ENCODE assay signal across 8 mouse cellular contexts in genomic region chr16:91314114-91314775, GRCm38 (mm10). TPM values are rescaled to one million over a fixed set of nuclear protein-coding genes. Genes with fewer than 3 reads are reported as not detected.
A peak's percentile ranks its signal among the peaks of the same experiment; 100 is the strongest.
DNase-seq lines count a peak whose midpoint lies in the region; ATAC-seq and TF ChIP-seq lines count a peak whose summit lies in the region.

No protein-coding gene starts in this region.

- peaks cover 78% of the 10 kb centered on the region for H3K27me3 ChIP-seq in embryonic facial prominence, embryonic 10.5 days (replicated peaks; ENCODE audit: low read depth, poor library complexity, severe bottlenecking)
- no peaks in the 10 kb centered on the region for H3K27me3 ChIP-seq in kidney, adult 2 months (replicated peaks; ENCODE audit: control insufficient read depth, insufficient read depth, low read length)
- peaks cover 64% of the 10 kb centered on the region for H3K27me3 ChIP-seq in limb, embryonic 10.5 days (ENCODE audit: low read depth, poor library complexity, severe bottlenecking)
- H3K27me3 ChIP-seq in midbrain, embryonic 14.5 days (ENCODE audit: control insufficient read depth, insufficient read depth, low read length): peaks cover 19% of the 10 kb centered on the region
- H3K27me3 ChIP-seq in spleen, adult 2 months (ENCODE audit: control insufficient read depth, insufficient read depth, low read length): peaks cover 8% of the 10 kb centered on the region; the same call in 1 of the 2 replicates

- no peak for TF ChIP-seq POLR2A in kidney, adult 2 months (IDR thresholded peaks at IDR 0.05; ENCODE audit: low read depth, low read length)
- TF ChIP-seq POLR2A in spleen, adult 2 months (IDR thresholded peaks at IDR 0.05; ENCODE audit: low read depth, low read length): no peak

- H3K9ac ChIP-seq in midbrain, embryonic 14.5 days (replicated peaks; ENCODE audit: low read length): no peak overlapping the region

- 8% methylated on average over 19 of the region's 19 CpGs for WGBS in embryonic facial prominence, embryonic 10.5 days
- WGBS in kidney, adult 2 months: 7% methylated on average over 19 of the region's 19 CpGs
- 9% methylated on average over 19 of the region's 19 CpGs for WGBS in limb, embryonic 10.5 days
- WGBS in midbrain, embryonic 14.5 days: 6% methylated on average over 19 of the region's 19 CpGs
- 9% methylated on average over 19 of the region's 19 CpGs for WGBS in spleen, adult 2 months

- no peaks in the 10 kb centered on the region for H3K36me3 ChIP-seq in embryonic facial prominence, embryonic 10.5 days (replicated peaks)
- H3K36me3 ChIP-seq in kidney, adult 2 months (ENCODE audit: control insufficient read depth, insufficient read depth, low read length): no peaks in the 10 kb centered on the region
- H3K36me3 ChIP-seq in limb, embryonic 10.5 days: no peaks in the 10 kb centered on the region
- H3K36me3 ChIP-seq in midbrain, embryonic 14.5 days (ENCODE audit: control insufficient read depth, insufficient read depth, low read length): no peaks in the 10 kb centered on the region
- H3K36me3 ChIP-seq in spleen, adult 2 months (ENCODE audit: control insufficient read depth, insufficient read depth, low read length): no peaks in the 10 kb centered on the region

- no peaks in the 10 kb centered on the region for H3K9me3 ChIP-seq in embryonic facial prominence, embryonic 10.5 days
- no peaks in the 10 kb centered on the region for H3K9me3 ChIP-seq in limb, embryonic 10.5 days (replicated peaks)
- no peaks in the 10 kb centered on the region for H3K9me3 ChIP-seq in midbrain, embryonic 14.5 days (ENCODE audit: control insufficient read depth, low read length)

- no peak overlapping the region for H3K4me2 ChIP-seq in midbrain, embryonic 14.5 days (ENCODE audit: low read length)

- peak; percentile 82 for TF ChIP-seq CTCF in kidney, adult 2 months (conservative IDR thresholded peaks at IDR 0.05; ENCODE audit: insufficient read depth, insufficient read length, low read depth, low read length)
- peak; percentile 33; the same call in 1 of the 2 replicates for TF ChIP-seq CTCF in spleen, adult 2 months (IDR thresholded peaks at IDR 0.05; ENCODE audit: extremely low read depth, insufficient read depth, insufficient read length, insufficient replicate concordance)

- no peak overlapping the region for H3K27ac ChIP-seq in embryonic facial prominence, embryonic 10.5 days (replicated peaks)
- H3K27ac ChIP-seq in kidney, adult 2 months (ENCODE audit: insufficient read depth, low read depth, low read length): no peak overlapping the region
- no peak overlapping the region for H3K27ac ChIP-seq in limb, embryonic 10.5 days
- H3K27ac ChIP-seq in midbrain, embryonic 14.5 days (replicated peaks; ENCODE audit: low read depth, low read length): no peak overlapping the region
- no peak overlapping the region for H3K27ac ChIP-seq in spleen, adult 2 months (ENCODE audit: insufficient read depth, low read length)

- H3K4me1 ChIP-seq in embryonic facial prominence, embryonic 10.5 days: no peaks in the 10 kb centered on the region
- no peaks in the 10 kb centered on the region for H3K4me1 ChIP-seq in kidney, adult 2 months (ENCODE audit: control insufficient read depth, insufficient read depth, low read length)
- H3K4me1 ChIP-seq in limb, embryonic 10.5 days: 0 out of 2 replicates have a peak, but pooled peaks cover 7% of the 10 kb centered on the region
- peaks cover 19% of the 10 kb centered on the region for H3K4me1 ChIP-seq in midbrain, embryonic 14.5 days (ENCODE audit: control insufficient read depth, insufficient read depth, low read length)
- H3K4me1 ChIP-seq in spleen, adult 2 months (ENCODE audit: control insufficient read depth, insufficient read depth, insufficient read length): no peaks in the 10 kb centered on the region

- no peak overlapping the region for H3K4me3 ChIP-seq in embryonic facial prominence, embryonic 10.5 days
- no peak overlapping the region for H3K4me3 ChIP-seq in kidney, adult 2 months (ENCODE audit: insufficient read depth, low read depth, low read length)
- H3K4me3 ChIP-seq in limb, embryonic 10.5 days: no peak overlapping the region
- no peak overlapping the region for H3K4me3 ChIP-seq in midbrain, embryonic 14.5 days (replicated peaks; ENCODE audit: low read depth, low read length)
- no peak overlapping the region for H3K4me3 ChIP-seq in spleen, adult 2 months (ENCODE audit: extremely low read depth, insufficient read depth, insufficient read length)

- ATAC-seq in CD4-positive, CD25-positive, alpha-beta regulatory T cell, adult 4 months: no peak
- ATAC-seq in granulocyte monocyte progenitor cell, adult 5-6 weeks (replicated peaks; ENCODE audit: poor library complexity, severe bottlenecking): peak; percentile 94
- ATAC-seq in midbrain, embryonic 14.5 days (ENCODE audit: low FRiP score, low TSS enrichment): peak; percentile 24; the same call in 1 of the 2 replicates

- peak; percentile 54 for DNase-seq in CD4-positive, CD25-positive, alpha-beta regulatory T cell, adult 2 months (ENCODE audit: low read depth, low spot score)
- peak; percentile 82 for DNase-seq in embryonic facial prominence, embryonic 10.5 days (ENCODE audit: low spot score)
- peak; percentile 75 for DNase-seq in kidney, adult 2 months
- DNase-seq in limb, embryonic 10.5 days (ENCODE audit: low spot score): peak; percentile 77
- DNase-seq in midbrain, embryonic 14.5 days: peak; percentile 88
- peak in 1 of 2 experiments; percentile 33 for DNase-seq in spleen, adult 2 months (ENCODE audit: low read depth in 1 of 2, low spot score in 2 of 2)

RNA-seq across cellular contexts. Expression of gene Olig1, which starts 44.7 kb away (rescaled TPM):
- polyA plus RNA-seq in CD4-positive, CD25-positive, alpha-beta regulatory T cell, adult 4 months (2017; shearing (Covaris generic)): not detected
- 1.9 and 3.3 TPM in 2 replicates for polyA plus RNA-seq in embryonic facial prominence, embryonic 10.5 days (2016; fragmentation: Nextera tagmentation; extraction: Ambion mirVana)
- total RNA-seq in granulocyte monocyte progenitor cell, adult 5-6 weeks (2014; fragmentation: Nextera tagmentation): not detected in 2 replicates
- not detected in 2 replicates for total RNA-seq in granulocyte monocyte progenitor cell, adult 5-6 weeks (2017)
- 0.17 and 0.23 TPM in 2 replicates for polyA plus RNA-seq in kidney, adult 2 months (2012; rRNA removed)
- polyA plus RNA-seq in limb, embryonic 10.5 days (2016; fragmentation: Nextera tagmentation; extraction: Ambion mirVana): not detected in 2 replicates
- polyA plus RNA-seq in midbrain, embryonic 14.5 days (2014; fragmentation: Nextera tagmentation; extraction: Ambion mirVana): 43.7 and 57.0 TPM in 2 replicates
- 0.21 TPM in 1 of 2 replicates, not detected in the other for polyA plus RNA-seq in spleen, adult 2 months (2012; rRNA removed)

RNA-seq across cellular contexts. Expression of gene Ifnar2, which starts 58.3 kb away (rescaled TPM):
- polyA plus RNA-seq in CD4-positive, CD25-positive, alpha-beta regulatory T cell, adult 4 months (2017; shearing (Covaris generic)): 10 to 100 TPM; 45.8 to 48.2 TPM
- polyA plus RNA-seq in embryonic facial prominence, embryonic 10.5 days (2016; fragmentation: Nextera tagmentation; extraction: Ambion mirVana): 29.7 and 31.0 TPM in 2 replicates
- 130 and 164 TPM in 2 replicates for total RNA-seq in granulocyte monocyte progenitor cell, adult 5-6 weeks (2014; fragmentation: Nextera tagmentation)
- 115 and 139 TPM in 2 replicates for total RNA-seq in granulocyte monocyte progenitor cell, adult 5-6 weeks (2017)
- 54.5 and 57.1 TPM in 2 replicates for polyA plus RNA-seq in kidney, adult 2 months (2012; rRNA removed)
- polyA plus RNA-seq in limb, embryonic 10.5 days (2016; fragmentation: Nextera tagmentation; extraction: Ambion mirVana): 33.0 and 35.3 TPM in 2 replicates
- 29.0 and 32.2 TPM in 2 replicates for polyA plus RNA-seq in midbrain, embryonic 14.5 days (2014; fragmentation: Nextera tagmentation; extraction: Ambion mirVana)
- 59.6 and 73.8 TPM in 2 replicates for polyA plus RNA-seq in spleen, adult 2 months (2012; rRNA removed)

Comparison
In these comparisons a context has a peak if more than half of its experiments do, and no peak if none do; other contexts are left out.
1. RNA of gene Olig1, which starts 44.7 kb away (polyA plus RNA-seq): 43.7 to 57.0 TPM in midbrain, embryonic 14.5 days; 1.9 to 3.3 TPM in embryonic facial prominence, embryonic 10.5 days, 0.17 to 0.23 TPM in kidney, adult 2 months, not detected in CD4-positive, CD25-positive, alpha-beta regulatory T cell, adult 4 months, not detected in limb, embryonic 10.5 days and 0.21 TPM in spleen, adult 2 months; every median in the first group is over 10 times any median in the second.